Mouse (Mus musculus) brain, embryonic 18.5 days (tissue): ENCODE results near the gene Olfr1393.

Experiments used
- DNase-seq: peaks from one replicate; pipeline ENCODE4 v3.0.0-alpha.2; 2012; ENCODE audit warnings: low read depth, low spot score

Olfr1393 gene

GRCm38 (mm10) chr11:49278222-49278621, at the start of gene Olfr1393:
Gene Olfr1393 (plus strand): TSS chr11:49278304.
- no peak for DNase-seq

GRCm38 (mm10) chr11:49232781-49233180, 45.3 kb upstream of the Olfr1393 start:
- no peak for DNase-seq

- no peak for DNase-seq
These were observed 42.5 kb upstream of the Olfr1393 start for GRCm38 (mm10) chr11:49235459-49236207.

- DNase-seq = no peak
These were observed 41.2 kb upstream of the Olfr1393 start for GRCm38 (mm10) chr11:49236891-49237290.

GRCm38 (mm10) chr11:49237532-49237931, 40.6 kb upstream of the Olfr1393 start:
- DNase-seq = no peak

- DNase-seq = no peak
These were observed 37.8 kb upstream of the Olfr1393 start for GRCm38 (mm10) chr11:49240310-49240709.

- DNase-seq = no peak
These were observed 37.2 kb upstream of the Olfr1393 start for GRCm38 (mm10) chr11:49240874-49241273.

GRCm38 (mm10) chr11:49241471-49241870, 36.6 kb upstream of the Olfr1393 start:
- no peak for DNase-seq

- no peak for DNase-seq
These were observed 35.0 kb upstream of the Olfr1393 start for GRCm38 (mm10) chr11:49242944-49243626.

- peak; percentile 84 for DNase-seq
These were observed 34.1 kb upstream of the Olfr1393 start, which contains the start of gene Mgat1 for GRCm38 (mm10) chr11:49243727-49244594. Gene Mgat1 (plus strand): TSS chr11:49244191.

- DNase-seq = no peak
These were observed 33.5 kb upstream of the Olfr1393 start for GRCm38 (mm10) chr11:49244595-49244930.

GRCm38 (mm10) chr11:49245176-49245575, 32.9 kb upstream of the Olfr1393 start:
- DNase-seq = no peak

- DNase-seq = no peak
These were observed 32.3 kb upstream of the Olfr1393 start for GRCm38 (mm10) chr11:49245634-49246415.

GRCm38 (mm10) chr11:49246523-49246922, 31.6 kb upstream of the Olfr1393 start:
- no peak for DNase-seq

- DNase-seq = no peak
These were observed 30.8 kb upstream of the Olfr1393 start for GRCm38 (mm10) chr11:49247255-49247654.

GRCm38 (mm10) chr11:49248226-49248973, 29.7 kb upstream of the Olfr1393 start:
- DNase-seq = no peak

GRCm38 (mm10) chr11:49248974-49249700, 29.0 kb upstream of the Olfr1393 start:
- DNase-seq = no peak

GRCm38 (mm10) chr11:49249811-49250421, 28.2 kb upstream of the Olfr1393 start:
- no peak for DNase-seq
